Mouse (Mus musculus) ES-E14 (cell line): ENCODE measurements at regions not wholly inside any gene's neighbourhood (a gene's known extent, or its start where the extent isn't known, plus 50 kb on each side); places are given as distances from the start of the nearest gene placed in this dataset.

ENCODE experiments used
- DNase-seq: peaks from one replicate; pipeline ENCODE4 v3.0.0-alpha.2; 2013; ENCODE audit warnings: low read depth, low spot score
- H3K27ac ChIP-seq: 2 replicates; pipeline ENCODE4 v1.5.1; 2012; ENCODE audit warnings: low read depth, mild to moderate bottlenecking, low read length, moderate library complexity, mixed read lengths; ENCODE audit not compliant: poor library complexity, insufficient read depth, severe bottlenecking
- H3K36me3 ChIP-seq: 2 replicates; pipeline ENCODE4 v1.6.1; 2012; ENCODE audit warnings: mild to moderate bottlenecking, low read length, moderate library complexity, mixed read lengths; ENCODE audit not compliant: control insufficient read depth, poor library complexity, insufficient read depth, severe bottlenecking
- H3K4me1 ChIP-seq, 2 experiments: fragments of 150-350 bp in 1 of 2; sonication (generic) in 1 of 2; 2 replicates each; pipeline ENCODE4 v1.6.1; 2012; ENCODE audit warnings: low read length in 2 of 2, mild to moderate bottlenecking in 1 of 2, mixed read lengths in 1 of 2; ENCODE audit not compliant: control insufficient read depth in 2 of 2, insufficient read depth in 2 of 2, poor library complexity in 1 of 2
- H3K4me3 ChIP-seq, 2 experiments: fragments of 150-350 bp in 1 of 2; sonication (generic) in 1 of 2; 2 replicates each; pipeline ENCODE4 v1.5.1; 2012; ENCODE audit warnings: low read length in 2 of 2, low read depth in 1 of 2, mild to moderate bottlenecking in 1 of 2, mixed read lengths in 1 of 2; ENCODE audit not compliant: insufficient read depth in 1 of 2, poor library complexity in 1 of 2, severe bottlenecking in 1 of 2
- H3K9ac ChIP-seq: 2 replicates; pipeline ENCODE4 v1.6.1; 2012; ENCODE audit warnings: low read depth, mild to moderate bottlenecking, low read length, mixed read lengths; ENCODE audit not compliant: poor library complexity, insufficient read depth, severe bottlenecking
- H3K9me3 ChIP-seq: fragments of 150-350 bp; sonication (generic); 2 replicates; pipeline ENCODE4 v1.6.1; 2012; ENCODE audit warnings: low read depth, mild to moderate bottlenecking, low read length; ENCODE audit not compliant: control insufficient read depth, insufficient read depth
- CHD2 ChIP-seq: IDR thresholded peaks from 2 replicates; pipeline ENCODE4 v1.6.1; 2014; ENCODE audit warnings: mild to moderate bottlenecking, low read depth, low read length, inconsistent platforms
- HCFC1 ChIP-seq: IDR thresholded peaks from 2 replicates; pipeline ENCODE4 v1.6.1; 2012; ENCODE audit warnings: low read length, inconsistent platforms, borderline replicate concordance; ENCODE audit not compliant: insufficient read depth
- MAFK ChIP-seq: IDR thresholded peaks from 2 replicates; pipeline ENCODE4 v1.6.1; 2014; ENCODE audit warnings: mild to moderate bottlenecking, low read depth, low read length, inconsistent platforms; ENCODE audit not compliant: insufficient read depth
- ZC3H11A ChIP-seq: IDR thresholded peaks from 2 replicates; pipeline ENCODE4 v1.6.1; 2012; ENCODE audit warnings: low read depth, mild to moderate bottlenecking, inconsistent platforms, low read length, borderline replicate concordance
- ZNF384 ChIP-seq: IDR thresholded peaks from 2 replicates; pipeline ENCODE4 v1.6.1; 2012; ENCODE audit warnings: low read depth, low read length, inconsistent platforms
- in situ Hi-C, 2 experiments: fragments of 600-800 bp; cut with MboI; formaldehyde crosslinking; loops; one replicate each; pipeline ENCODE4 v1.15.1; 2025; ENCODE audit warnings: low sequenced_read_pairs in 2 of 2, inconsistent platforms in 1 of 2; ENCODE audit not compliant: unreplicated experiment in 2 of 2

DNA sequence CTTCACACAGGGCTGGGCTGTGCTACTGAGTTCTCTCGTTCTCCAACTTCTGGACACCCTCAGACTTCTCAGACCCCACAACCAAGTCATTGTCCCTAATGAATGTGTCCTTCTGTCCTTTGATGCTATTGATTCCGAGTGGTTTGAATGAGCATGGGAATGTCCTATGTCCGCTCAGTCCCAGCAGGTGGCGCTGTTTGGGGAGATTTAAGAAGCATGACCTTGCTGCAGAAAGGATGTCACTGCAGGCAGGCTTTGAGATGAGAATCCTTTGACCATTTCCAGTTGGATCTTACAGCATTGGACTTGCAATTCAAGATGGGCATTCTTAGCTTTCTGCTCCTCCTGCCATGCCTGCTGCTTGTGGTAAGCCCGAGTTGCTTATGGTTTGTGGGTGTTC lies 146.1 kb downstream of the Gpat3 start:
- in situ Hi-C loops = no loop called here
- no peak overlapping the region for H3K27ac ChIP-seq
- H3K4me1 ChIP-seq = no peaks in the 10 kb centered on the region
- no peak overlapping the region for H3K9ac ChIP-seq
- TF ChIP-seq CHD2 (no peak), HCFC1 (no peak), ZC3H11A (0 out of 2 replicates have a peak, but pooled peaks have one; percentile 22)
- H3K36me3 ChIP-seq = no peaks in the 10 kb centered on the region
- DNase-seq = peak; percentile 82
- H3K9me3 ChIP-seq = no peaks in the 10 kb centered on the region
- H3K4me3 ChIP-seq = no peak overlapping the region

DNA sequence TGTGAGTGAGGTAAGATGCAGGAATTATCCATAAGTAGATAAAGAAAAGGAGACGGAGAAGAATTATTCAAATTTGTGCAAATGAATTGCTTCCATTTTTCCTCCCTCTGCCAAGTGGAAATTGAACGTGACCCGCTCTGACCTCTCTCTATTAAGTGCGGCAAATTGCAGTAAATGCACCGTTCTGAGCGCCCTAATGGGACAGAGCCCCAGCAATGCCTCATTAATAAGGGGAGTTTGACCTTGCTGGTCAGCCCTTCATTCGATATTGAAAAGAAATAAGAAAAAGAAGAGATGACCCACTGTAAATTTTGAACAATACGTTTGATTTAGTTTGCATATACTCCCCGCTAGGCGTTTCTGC lies 137.0 kb downstream of the Gpat3 start:
- H3K9me3 ChIP-seq = no peaks in the 10 kb centered on the region
- H3K36me3 ChIP-seq = no peaks in the 10 kb centered on the region
- H3K4me3 ChIP-seq = no peak overlapping the region
- no peak overlapping the region for H3K27ac ChIP-seq
- in situ Hi-C loops = no loop called here
- H3K9ac ChIP-seq = no peak overlapping the region
- no peak for TF ChIP-seq HCFC1
- TF ChIP-seq MAFK = no peak
- TF ChIP-seq ZC3H11A = no peak
- TF ChIP-seq ZNF384 = no peak
- no peak for TF ChIP-seq CHD2
- no peak for DNase-seq
- no peaks in the 10 kb centered on the region for H3K4me1 ChIP-seq

GRCm38 (mm10) chr5:100981849-100982572 lies 136.5 kb downstream of the Gpat3 start:
- Histone ChIP-seq H3K9ac (no peak overlapping the region), H3K36me3 (no peaks in the 10 kb centered on the region), H3K9me3 (no peaks in the 10 kb centered on the region), H3K4me1 (no peaks in the 10 kb centered on the region), H3K4me3 (no peak overlapping the region), H3K27ac (no peak overlapping the region)
- in situ Hi-C loops = no loop called here
- no peak for DNase-seq
- no peak for TF ChIP-seq HCFC1
- no peak for TF ChIP-seq ZNF384
- TF ChIP-seq ZC3H11A = no peak
- no peak for TF ChIP-seq MAFK
- no peak for TF ChIP-seq CHD2

- Histone ChIP-seq H3K36me3 (no peaks in the 10 kb centered on the region), H3K4me1 (no peaks in the 10 kb centered on the region), H3K9me3 (no peaks in the 10 kb centered on the region), H3K4me3 (no peak overlapping the region), H3K27ac (no peak overlapping the region), H3K9ac (no peak overlapping the region)
- in situ Hi-C loops = no loop called here
- DNase-seq = no peak
- TF ChIP-seq MAFK (no peak), ZNF384 (no peak), CHD2 (no peak), HCFC1 (no peak), ZC3H11A (no peak)
Measured at GRCm38 (mm10) chr5:100976736-100977135, 131.2 kb downstream of the Gpat3 start.

DNA sequence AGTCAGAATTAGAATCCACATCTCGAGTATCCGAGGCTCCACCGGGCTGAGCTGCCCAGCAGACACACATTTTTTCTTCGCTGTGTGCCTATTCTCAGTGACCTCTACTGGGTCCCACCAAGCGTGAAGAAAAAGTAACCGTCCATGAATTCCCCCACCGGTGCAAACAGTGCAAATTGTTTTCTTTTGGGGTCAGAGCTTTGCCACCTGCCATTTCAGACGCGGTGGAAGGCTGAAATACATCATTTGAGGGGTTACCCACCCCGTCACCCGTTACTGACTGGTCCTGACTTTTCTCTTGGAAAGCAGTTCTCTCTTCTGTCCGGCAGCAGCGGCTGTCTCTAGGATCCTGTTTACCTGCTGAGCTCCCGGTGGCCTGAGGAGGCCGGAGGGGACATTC lies 105.7 kb downstream of the Gpat3 start:
- TF ChIP-seq ZC3H11A (no peak), HCFC1 (no peak)
- in situ Hi-C loops = no loop called here
- H3K27ac ChIP-seq = no peak overlapping the region
- DNase-seq = no peak
- no peaks in the 10 kb centered on the region for H3K4me1 ChIP-seq
- no peak overlapping the region for H3K4me3 ChIP-seq
- no peak overlapping the region for H3K9ac ChIP-seq
- H3K9me3 ChIP-seq = no peaks in the 10 kb centered on the region
- no peaks in the 10 kb centered on the region for H3K36me3 ChIP-seq
